Mouse (Mus musculus) erythroblast, embryonic 14.5 days (primary cell): Measurements from ENCODE around the gene Map3k7cl. TPM values are rescaled to one million over a fixed set of nuclear protein-coding genes. Genes with fewer than 3 reads are reported as not detected.

Experiments used
- H3K27me3 ChIP-seq: 2 replicates; pipeline ENCODE4 v1.6.1; 2012; ENCODE audit warnings: inconsistent platforms; ENCODE audit not compliant: control insufficient read depth
- H3K36me3 ChIP-seq: 2 replicates; pipeline ENCODE4 v1.6.1; 2012; ENCODE audit warnings: mild to moderate bottlenecking, inconsistent platforms; ENCODE audit not compliant: control insufficient read depth
- H3K4me1 ChIP-seq: 2 replicates; pipeline ENCODE4 v1.6.1; 2012; ENCODE audit warnings: inconsistent platforms; ENCODE audit not compliant: control insufficient read depth
- H3K4me3 ChIP-seq: replicated peaks from 2 replicates; pipeline ENCODE3; 2012; ENCODE audit warnings: moderate library complexity, mild to moderate bottlenecking, inconsistent platforms
- H3K9me3 ChIP-seq: 2 replicates; pipeline ENCODE4 v1.6.1; 2012; ENCODE audit warnings: low read length, inconsistent platforms, mixed read lengths; ENCODE audit not compliant: control insufficient read depth
- GATA1 ChIP-seq: IDR thresholded peaks from 2 replicates; pipeline ENCODE4 v1.6.1; 2012; ENCODE audit warnings: low read length, inconsistent platforms, mixed read lengths
- TAL1 ChIP-seq: IDR thresholded peaks from 3 replicates; pipeline ENCODE4 v1.6.1; 2012; ENCODE audit warnings: low read length, inconsistent platforms, mixed read lengths
- polyA plus RNA-seq: library from polyadenylated mRNA; stranded (reverse); fragments of >175 nt; gene quantifications from 2 replicates; pipeline ENCODE4 v1.2.3, GENCODE M21; 2012

Map3k7cl gene
- polyA plus RNA-seq, 1 experiment = not detected

- TF ChIP-seq GATA1 (no peak), TAL1 (no peak)
- H3K4me1 ChIP-seq = no peaks in the 10 kb centered on the region
- H3K36me3 ChIP-seq = no peaks in the 10 kb centered on the region
- no peaks in the 10 kb centered on the region for H3K27me3 ChIP-seq
- no peaks in the 10 kb centered on the region for H3K9me3 ChIP-seq
- H3K4me3 ChIP-seq = no peak overlapping the region
These were observed 10.4 kb downstream of the Map3k7cl start for GRCm38 (mm10) chr16:87563524-87563923.

- H3K4me1 ChIP-seq = no peaks in the 10 kb centered on the region
These were observed 11.4 kb downstream of the Map3k7cl start for GRCm38 (mm10) chr16:87564564-87564963.

DNA sequence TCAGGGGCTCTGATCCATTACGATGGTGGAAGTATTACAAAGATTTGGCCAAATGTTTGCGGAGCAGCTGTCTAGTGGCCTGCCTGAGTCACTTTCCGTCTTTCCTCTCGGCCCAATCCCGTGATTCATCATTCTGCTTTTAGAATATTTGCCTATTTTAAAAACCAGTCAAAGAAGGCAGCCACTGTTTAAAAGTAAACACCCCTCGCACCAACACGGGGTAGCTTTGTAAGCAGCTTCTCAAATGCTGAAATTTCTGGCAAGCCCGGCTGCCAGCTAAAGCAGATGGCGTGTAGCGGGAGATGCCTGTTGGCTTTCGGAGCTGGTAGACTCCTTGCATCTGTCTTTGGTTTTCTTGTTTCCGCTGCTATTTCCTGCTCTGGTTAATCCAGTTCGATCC is 14.4 kb downstream of the Map3k7cl start:
- no peak for TF ChIP-seq TAL1

More at GRCm38 (mm10) chr16:87564564-87564963, 11.4 kb downstream of the Map3k7cl start:
- TF ChIP-seq GATA1 (no peak), TAL1 (no peak)
- no peaks in the 10 kb centered on the region for H3K36me3 ChIP-seq
- H3K27me3 ChIP-seq = no peaks in the 10 kb centered on the region
- H3K9me3 ChIP-seq = no peaks in the 10 kb centered on the region
- no peak overlapping the region for H3K4me3 ChIP-seq

GRCm38 (mm10) chr16:87568241-87568640 is 15.1 kb downstream of the Map3k7cl start:
- Histone ChIP-seq H3K9me3 (no peaks in the 10 kb centered on the region), H3K27me3 (no peaks in the 10 kb centered on the region), H3K4me3 (no peak overlapping the region), H3K36me3 (no peaks in the 10 kb centered on the region), H3K4me1 (no peaks in the 10 kb centered on the region)
- TF ChIP-seq TAL1 (no peak), GATA1 (no peak)

More for the DNA sequence above, 14.4 kb downstream of the Map3k7cl start:
- H3K4me1 ChIP-seq = no peaks in the 10 kb centered on the region
- H3K9me3 ChIP-seq = no peaks in the 10 kb centered on the region
- no peaks in the 10 kb centered on the region for H3K27me3 ChIP-seq
- H3K4me3 ChIP-seq = no peak overlapping the region
- H3K36me3 ChIP-seq = no peaks in the 10 kb centered on the region

DNA sequence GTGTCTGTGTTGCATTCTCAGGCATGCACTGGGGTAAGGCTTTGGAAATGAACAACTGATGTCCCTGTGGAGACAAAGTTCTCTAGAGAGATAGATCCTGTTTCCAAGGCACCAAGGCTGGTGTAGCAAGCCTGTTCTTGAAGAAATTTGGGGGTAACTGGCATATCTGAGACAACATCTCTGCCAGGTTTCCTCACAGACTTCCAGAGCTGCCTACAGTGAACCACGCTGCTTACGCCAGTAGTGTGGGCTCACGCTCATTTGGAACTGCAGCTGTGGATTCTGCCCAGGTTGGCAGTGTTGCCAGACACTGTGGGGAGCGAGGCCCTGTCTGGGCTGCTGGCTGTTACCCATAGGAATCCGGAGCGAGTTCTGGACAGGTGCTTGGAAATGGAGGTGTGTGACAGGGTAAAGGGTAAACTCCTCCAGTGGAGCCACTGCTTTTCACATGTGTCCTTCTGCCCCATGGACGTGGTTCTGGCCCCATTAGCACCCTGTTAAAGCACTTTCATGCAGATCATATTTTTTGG is 16.5 kb downstream of the Map3k7cl start:
- H3K27me3 ChIP-seq = no peaks in the 10 kb centered on the region
- H3K36me3 ChIP-seq = no peaks in the 10 kb centered on the region
- no peaks in the 10 kb centered on the region for H3K4me1 ChIP-seq

DNA sequence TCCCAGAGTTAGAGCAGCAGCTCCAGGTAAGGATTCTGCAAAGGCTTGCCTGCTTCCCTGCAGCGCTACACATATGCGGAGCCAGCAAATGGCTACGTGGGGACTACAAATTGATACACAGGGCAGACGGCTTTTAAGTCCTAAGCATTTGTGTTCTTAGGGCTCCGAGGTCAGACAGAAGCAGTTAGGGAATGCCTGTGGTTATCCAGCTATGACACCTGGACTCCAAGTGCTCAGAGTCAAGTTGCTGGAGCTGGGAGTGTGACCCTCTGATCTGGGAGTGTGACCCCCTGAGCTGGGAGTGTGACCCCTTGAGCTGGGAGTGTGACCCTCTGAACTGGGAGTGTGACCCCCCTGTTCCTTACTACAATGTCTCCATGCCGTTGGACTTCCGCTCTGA is 17.2 kb downstream of the Map3k7cl start:
- H3K9me3 ChIP-seq = no peaks in the 10 kb centered on the region
- H3K27me3 ChIP-seq = no peaks in the 10 kb centered on the region
- H3K4me3 ChIP-seq = no peak overlapping the region
- no peaks in the 10 kb centered on the region for H3K4me1 ChIP-seq
- no peak for TF ChIP-seq GATA1
- H3K36me3 ChIP-seq = no peaks in the 10 kb centered on the region

More for the DNA sequence above, 16.5 kb downstream of the Map3k7cl start:
- H3K9me3 ChIP-seq = no peaks in the 10 kb centered on the region
- no peak overlapping the region for H3K4me3 ChIP-seq
- TF ChIP-seq TAL1 = no peak
- TF ChIP-seq GATA1 = no peak

DNA sequence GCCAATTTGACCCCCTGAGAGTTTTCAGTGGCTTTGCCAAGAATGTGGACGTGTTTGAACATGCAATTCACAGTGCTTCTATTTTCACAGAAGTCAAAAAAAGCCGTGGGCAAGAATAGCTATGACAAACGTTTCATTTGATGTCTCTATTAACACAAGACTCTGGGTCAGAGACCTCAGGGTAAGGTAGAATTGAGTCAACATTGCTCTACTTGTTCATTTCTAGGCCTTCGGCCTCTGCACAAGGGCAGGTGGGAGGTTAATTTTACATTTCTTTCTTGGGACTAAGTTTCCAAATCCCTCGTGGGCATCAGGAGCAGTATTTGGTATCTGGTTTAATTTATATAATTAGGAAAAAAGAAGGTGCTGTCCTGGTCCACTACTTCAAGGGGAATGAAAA is 20.3 kb downstream of the Map3k7cl start:
- no peak overlapping the region for H3K4me3 ChIP-seq
- no peaks in the 10 kb centered on the region for H3K36me3 ChIP-seq
- TF ChIP-seq TAL1 (no peak), GATA1 (no peak)
- no peaks in the 10 kb centered on the region for H3K9me3 ChIP-seq
- H3K27me3 ChIP-seq = no peaks in the 10 kb centered on the region
- H3K4me1 ChIP-seq = no peaks in the 10 kb centered on the region

DNA sequence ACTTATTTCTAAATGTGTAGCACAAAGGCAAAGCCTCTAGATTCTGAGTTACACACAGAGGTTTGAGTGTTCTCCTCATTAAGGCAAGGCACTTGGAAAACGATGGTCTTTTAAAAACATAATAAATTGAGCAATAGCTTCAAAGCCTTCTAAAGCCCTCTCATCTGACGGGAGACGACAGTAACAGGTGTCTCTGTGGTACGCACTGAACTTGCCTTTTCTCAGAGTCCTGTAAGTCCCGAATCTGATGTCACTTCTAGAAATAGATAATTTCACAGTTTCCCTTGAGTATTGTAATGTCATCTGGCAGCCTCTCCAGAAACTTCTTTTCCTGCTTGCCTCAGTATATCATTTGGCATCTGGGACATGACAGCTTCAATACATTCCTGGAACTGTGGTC is 21.0 kb downstream of the Map3k7cl start:
- Histone ChIP-seq H3K27me3 (no peaks in the 10 kb centered on the region), H3K9me3 (no peaks in the 10 kb centered on the region), H3K4me1 (no peaks in the 10 kb centered on the region), H3K4me3 (no peak overlapping the region), H3K36me3 (no peaks in the 10 kb centered on the region)
- TF ChIP-seq GATA1 = no peak
- TF ChIP-seq TAL1 = no peak

DNA sequence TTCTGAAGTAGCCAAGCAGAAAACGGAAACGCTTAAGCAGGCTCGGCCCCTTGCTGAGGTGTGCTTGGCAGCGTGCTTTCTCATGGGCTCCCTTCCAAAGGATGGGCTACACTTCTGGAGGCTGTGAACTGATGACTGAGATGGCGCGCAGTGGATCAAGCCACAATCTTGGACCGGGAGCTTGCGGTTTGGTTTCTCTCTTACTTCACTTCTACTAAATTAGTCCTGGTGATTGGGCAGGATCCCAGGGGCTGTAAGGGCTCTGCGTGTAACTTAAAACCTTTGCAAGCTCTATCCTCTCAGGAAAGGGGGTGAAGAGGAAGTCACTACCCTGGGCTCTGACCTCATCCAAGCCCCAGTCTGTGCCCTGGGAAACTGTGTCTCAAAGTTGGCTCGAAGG is 22.5 kb downstream of the Map3k7cl start:
- no peaks in the 10 kb centered on the region for H3K9me3 ChIP-seq
- no peak for TF ChIP-seq TAL1
- no peak for TF ChIP-seq GATA1
- H3K27me3 ChIP-seq = no peaks in the 10 kb centered on the region
- H3K36me3 ChIP-seq = no peaks in the 10 kb centered on the region
- no peaks in the 10 kb centered on the region for H3K4me1 ChIP-seq
- no peak overlapping the region for H3K4me3 ChIP-seq

DNA sequence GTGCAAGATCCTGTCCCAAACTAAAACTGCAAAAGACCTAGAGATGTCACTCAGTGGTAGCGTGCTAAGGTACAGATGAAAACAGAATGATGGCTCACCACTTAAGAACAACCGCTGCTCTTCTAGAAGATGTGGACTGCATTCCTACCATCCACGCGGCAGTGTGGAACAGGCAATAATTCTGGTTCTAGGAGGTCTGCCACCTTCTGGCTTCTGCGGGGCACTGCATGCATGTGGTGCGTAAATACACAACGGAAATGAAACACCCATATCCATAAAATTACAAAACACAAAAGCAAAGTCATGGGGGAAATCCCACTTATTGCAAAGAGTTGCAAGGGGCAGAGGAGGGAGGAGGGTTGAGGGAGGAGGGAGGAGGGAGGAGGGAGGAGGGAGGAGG is 25.8 kb downstream of the Map3k7cl start:
- Histone ChIP-seq H3K27me3 (no peaks in the 10 kb centered on the region), H3K4me1 (no peaks in the 10 kb centered on the region), H3K36me3 (no peaks in the 10 kb centered on the region), H3K4me3 (no peak overlapping the region), H3K9me3 (no peaks in the 10 kb centered on the region)
- no peak for TF ChIP-seq TAL1
- TF ChIP-seq GATA1 = no peak
